Mouse (Mus musculus) cerebellum, adult 11 months (tissue): ENCODE results near the gene Cacnb2.

ENCODE experiments used
- DNase-seq: peaks from one replicate; pipeline ENCODE4 v3.0.0; 2022

The Cacnb2 gene

GRCm38 (mm10) chr2:14602788-14603187 lies at the start of gene Cacnb2:
Cacnb2 (plus strand) TSS chr2:14603088.
- DNase-seq: no peak

GRCm38 (mm10) chr2:14568020-14568419 lies 34.9 kb upstream of the Cacnb2 start:
- no peak for DNase-seq

GRCm38 (mm10) chr2:14571300-14571699 lies 31.6 kb upstream of the Cacnb2 start:
- no peak for DNase-seq

GRCm38 (mm10) chr2:14589541-14589940 lies 13.3 kb upstream of the Cacnb2 start:
- DNase-seq: no peak

GRCm38 (mm10) chr2:14597909-14598563 lies 4.9 kb upstream of the Cacnb2 start:
- DNase-seq: no peak

GRCm38 (mm10) chr2:14603784-14604781 lies 1.2 kb downstream of the Cacnb2 start:
- DNase-seq: no peak

GRCm38 (mm10) chr2:14604791-14605190 lies 1.9 kb downstream of the Cacnb2 start:
- DNase-seq: no peak

GRCm38 (mm10) chr2:14605207-14605606 lies 2.3 kb downstream of the Cacnb2 start:
- no peak for DNase-seq

GRCm38 (mm10) chr2:14608606-14609005 lies 5.7 kb downstream of the Cacnb2 start:
- no peak for DNase-seq

GRCm38 (mm10) chr2:14612705-14613104 lies 9.8 kb downstream of the Cacnb2 start:
- no peak for DNase-seq

GRCm38 (mm10) chr2:14616361-14616760 lies 13.5 kb downstream of the Cacnb2 start:
- no peak for DNase-seq

GRCm38 (mm10) chr2:14620120-14620853 lies 17.4 kb downstream of the Cacnb2 start:
- DNase-seq: no peak

- DNase-seq: no peak
Observed at GRCm38 (mm10) chr2:14620891-14621290, 18.0 kb downstream of the Cacnb2 start.

- DNase-seq: no peak
Observed at GRCm38 (mm10) chr2:14623820-14624219, 20.9 kb downstream of the Cacnb2 start.

GRCm38 (mm10) chr2:14629814-14630492 lies 27.1 kb downstream of the Cacnb2 start:
- DNase-seq: no peak

- no peak for DNase-seq
Observed at GRCm38 (mm10) chr2:14631590-14631989, 28.7 kb downstream of the Cacnb2 start.

GRCm38 (mm10) chr2:14633202-14633601 lies 30.3 kb downstream of the Cacnb2 start:
- no peak for DNase-seq

GRCm38 (mm10) chr2:14639266-14639665 lies 36.4 kb downstream of the Cacnb2 start:
- no peak for DNase-seq

- DNase-seq: no peak
Observed at GRCm38 (mm10) chr2:14639877-14640276, 37.0 kb downstream of the Cacnb2 start.

- no peak for DNase-seq
Observed at GRCm38 (mm10) chr2:14641040-14641439, 38.2 kb downstream of the Cacnb2 start.

GRCm38 (mm10) chr2:14651268-14651667 lies 48.4 kb downstream of the Cacnb2 start:
- no peak for DNase-seq

- DNase-seq: no peak
Observed at GRCm38 (mm10) chr2:14656673-14657072, 53.8 kb downstream of the Cacnb2 start.
